Mouse (Mus musculus) liver, embryonic 13.5 days (tissue): Measurements from ENCODE around the gene Tank. TPM values are rescaled to one million over a fixed set of nuclear protein-coding genes. Genes with fewer than 3 reads are reported as not detected.

ENCODE experiments used
- polyA plus RNA-seq: library from polyadenylated mRNA; unstranded; fragments of >200 nt; fragmentation: Nextera tagmentation; extraction: Ambion mirVana; gene quantifications from 2 replicates; pipeline ENCODE4 v1.2.1, GENCODE M21; 2015

The Tank gene
- polyA plus RNA-seq, 1 experiment from 2014 or later: 24.1 TPM

Other genes with a start within 250 kb of the Tank start
- gene Psmd14, start 133.1 kb downstream of the Tank start, polyA plus RNA-seq: 166 and 184 TPM in 2 replicates
- not detected in 2 replicates for gene Tbr1, start 224.3 kb downstream of the Tank start, polyA plus RNA-seq